Mouse (Mus musculus) thymus, postnatal 0 days (tissue): ENCODE data around the gene Mag. TPM values are rescaled to one million over a fixed set of nuclear protein-coding genes. Genes with fewer than 3 reads are reported as not detected.
"Not testable (repeated sequence)": the region's sequence is repeated elsewhere in the genome, so short reads cannot be mapped to it uniquely, and the experiment has no call there.

Source experiments
- DNase-seq: peaks from one replicate; pipeline ENCODE4 v3.0.0-alpha.2; 2015; ENCODE audit warnings: low spot score
- polyA plus RNA-seq: library from polyadenylated mRNA; unstranded; fragments of >200 nt; fragmentation: Nextera tagmentation; extraction: Ambion mirVana; gene quantifications from 2 replicates; pipeline ENCODE4 v1.2.1, GENCODE M21; 2015

Mag gene
- 0.42 and 0.46 TPM in 2 replicates for polyA plus RNA-seq

GRCm38 (mm10) chr7:30914732-30915131, at the start of gene Mag:
Gene Mag (minus strand): TSS chr7:30914873.
- no peak for DNase-seq

GRCm38 (mm10) chr7:30964366-30964765, 49.7 kb upstream of the Mag start:
- no peak for DNase-seq

GRCm38 (mm10) chr7:30962862-30963261, 48.2 kb upstream of the Mag start:
- DNase-seq = no peak

GRCm38 (mm10) chr7:30959786-30960349, 45.2 kb upstream of the Mag start:
- DNase-seq = no peak

GRCm38 (mm10) chr7:30958866-30959487, 44.3 kb upstream of the Mag start:
- no peak for DNase-seq

GRCm38 (mm10) chr7:30958109-30958865, 43.6 kb upstream of the Mag start:
- no peak for DNase-seq

GRCm38 (mm10) chr7:30957367-30957783, 42.7 kb upstream of the Mag start:
- peak; percentile 92 for DNase-seq

GRCm38 (mm10) chr7:30956756-30957366, 42.2 kb upstream of the Mag start, which contains the start of gene Usf2:
Gene Usf2 (minus strand): TSS chr7:30956803.
- DNase-seq = peak; percentile 68

- DNase-seq = peak; percentile 65
Observed at GRCm38 (mm10) chr7:30956357-30956751, 41.7 kb upstream of the Mag start.

GRCm38 (mm10) chr7:30955584-30956356, 41.1 kb upstream of the Mag start:
- peak; percentile 64 for DNase-seq

- DNase-seq = no peak
Observed at GRCm38 (mm10) chr7:30954971-30955520, 40.4 kb upstream of the Mag start.

- no peak for DNase-seq
Observed at GRCm38 (mm10) chr7:30954036-30954435, 39.4 kb upstream of the Mag start.

GRCm38 (mm10) chr7:30953459-30953858, 38.8 kb upstream of the Mag start:
- DNase-seq = no peak

- DNase-seq = no peak
Observed at GRCm38 (mm10) chr7:30952441-30953265, 38.0 kb upstream of the Mag start.

GRCm38 (mm10) chr7:30949902-30950301, 35.2 kb upstream of the Mag start:
- DNase-seq = not testable (repeated sequence)

GRCm38 (mm10) chr7:30945876-30946275, 31.2 kb upstream of the Mag start:
- no peak for DNase-seq

GRCm38 (mm10) chr7:30945466-30945865, 30.8 kb upstream of the Mag start:
- not testable (repeated sequence) for DNase-seq

GRCm38 (mm10) chr7:30944706-30945105, 30.0 kb upstream of the Mag start:
- not testable (repeated sequence) for DNase-seq

GRCm38 (mm10) chr7:30943909-30944635, 29.4 kb upstream of the Mag start, which contains the start of gene Hamp:
Gene Hamp (minus strand): TSS chr7:30944032.
- no peak for DNase-seq
